Mouse (Mus musculus) erythroid progenitor cell, adult 5-6 weeks (primary cell): ENCODE data around the gene Gm43720. TPM values are rescaled to one million over a fixed set of nuclear protein-coding genes. Genes with fewer than 3 reads are reported as not detected.
A peak's percentile ranks its signal among the peaks of the same experiment; 100 is the strongest.

Source experiments
- ATAC-seq: replicated peaks from 2 replicates; pipeline ENCODE4 v1.8.0; 2016; ENCODE audit warnings: moderate number of reproducible peaks, mild to moderate bottlenecking, moderate TSS enrichment, inconsistent platforms; ENCODE audit not compliant: poor library complexity, low FRiP score, severe bottlenecking
- total RNA-seq, 2 experiments: library from RNA; stranded (forward) in 1 of 2; stranded (reverse) in 1 of 2; fragments of 150-400 nt in 1 of 2; fragments of 186-747, 209-891 nt in 1 of 2; gene quantifications; 2 replicates each; pipeline versions ENCODE4 v1.2.3 to v1.2.4; 2015 to 2017; ENCODE audit warnings: low replicate concordance in 2 of 2

Gm43720 gene
- total RNA-seq (2015; ENCODE audit: low replicate concordance) (not detected in 2 replicates), total RNA-seq (2017; ENCODE audit: low replicate concordance) (not detected in 2 replicates)

DNA sequence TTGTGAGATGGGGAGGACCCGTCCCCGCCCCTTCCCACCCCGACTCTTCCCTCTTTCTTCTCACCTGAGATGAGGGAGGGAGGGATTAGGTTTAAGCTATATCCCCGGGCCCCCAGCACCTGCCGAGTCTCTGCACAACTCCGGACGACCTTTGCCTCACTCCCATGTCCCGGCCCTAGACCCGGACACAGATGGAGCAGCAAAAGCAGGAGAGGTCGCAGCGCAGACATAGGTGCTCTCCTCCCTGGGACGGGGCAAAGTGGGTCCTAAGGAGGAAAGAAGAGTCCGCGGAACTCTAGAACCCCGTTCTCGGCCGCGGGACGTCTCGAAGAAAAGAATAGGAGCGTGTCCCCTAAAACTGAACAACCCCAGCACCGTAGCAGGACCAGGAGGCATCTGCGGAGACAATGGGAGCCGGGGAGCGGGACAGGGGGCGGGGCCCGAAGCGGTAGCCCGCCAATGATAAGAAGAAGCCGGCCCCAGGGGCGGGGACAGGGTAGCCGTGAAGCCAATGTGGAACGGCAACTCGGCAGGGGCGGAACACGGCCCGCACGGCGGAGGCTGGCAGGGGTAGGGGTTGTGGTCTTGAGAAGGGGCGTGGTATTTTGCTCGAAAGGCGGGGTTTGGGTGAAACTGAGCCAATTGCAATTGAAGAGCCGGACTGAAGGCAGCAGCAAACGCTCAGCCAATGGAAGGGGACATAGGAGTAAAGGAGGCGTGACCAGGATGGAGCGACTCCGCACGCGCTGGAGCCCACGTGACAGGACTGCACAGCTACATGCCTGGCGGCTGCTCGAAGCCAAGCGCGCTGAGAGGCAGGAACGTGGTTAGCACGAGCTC is at the start of gene Gm43720, which contains the start of the genes Gpc2 and Stag3:
Gene Gm43720, minus strand, starts transcription at position 374 of the 840 bp plus-strand sequence.
Gene Gpc2, minus strand, starts transcription at position 421 of the 840 bp plus-strand sequence.
Gene Stag3, plus strand, starts transcription at position 656 of the 840 bp plus-strand sequence.
- peak; percentile 97 for ATAC-seq

- ATAC-seq: no peak
Measured at GRCm38 (mm10) chr5:138312795-138313194, 33.0 kb upstream of the Gm43720 start.

DNA sequence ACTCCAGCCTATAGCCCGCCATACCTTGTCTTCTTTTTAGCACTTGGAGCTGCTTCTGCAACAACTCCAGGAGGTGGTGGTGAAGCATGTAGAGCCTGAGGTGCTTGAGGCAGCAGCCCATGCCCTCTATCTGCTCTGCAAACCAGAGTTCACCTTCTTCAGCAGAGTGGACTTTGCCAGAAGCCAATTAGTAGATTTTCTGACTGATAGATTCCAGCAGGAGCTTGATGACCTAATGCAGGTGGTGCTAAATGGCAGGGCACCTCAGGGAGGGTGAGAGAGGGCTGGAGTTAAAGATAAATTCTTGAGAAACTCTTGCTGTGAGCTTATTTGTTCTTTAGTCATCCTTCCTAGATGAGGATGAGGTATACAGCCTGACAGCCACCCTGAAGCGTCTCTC is 19.9 kb upstream of the Gm43720 start:
- no peak for ATAC-seq

- no peak for ATAC-seq
Measured at GRCm38 (mm10) chr5:138294158-138294557, 14.4 kb upstream of the Gm43720 start.

- no peak for ATAC-seq
Measured at GRCm38 (mm10) chr5:138291638-138292037, 11.9 kb upstream of the Gm43720 start.

- ATAC-seq: no peak
Measured at GRCm38 (mm10) chr5:138287861-138288260, 8.1 kb upstream of the Gm43720 start.

DNA sequence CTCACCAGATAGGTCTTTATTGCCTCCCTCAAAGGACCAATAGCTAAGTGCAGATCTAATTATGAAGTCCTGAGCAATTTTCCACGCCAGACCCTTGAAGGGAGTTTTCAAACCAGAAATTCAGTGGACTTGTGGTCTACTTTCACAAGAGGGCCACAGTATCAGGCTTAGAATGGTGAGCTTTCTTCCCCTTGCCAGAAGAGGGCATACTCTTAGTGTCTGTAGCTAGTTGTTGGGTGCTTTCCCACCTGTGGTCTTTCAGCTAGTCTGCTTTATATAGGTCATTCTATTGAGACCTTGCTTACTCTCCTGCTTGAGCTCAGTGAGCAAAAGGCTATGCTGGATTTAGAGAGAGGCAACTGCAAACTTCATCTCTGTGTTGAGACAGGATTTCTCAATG is 3.8 kb upstream of the Gm43720 start:
- no peak for ATAC-seq

DNA sequence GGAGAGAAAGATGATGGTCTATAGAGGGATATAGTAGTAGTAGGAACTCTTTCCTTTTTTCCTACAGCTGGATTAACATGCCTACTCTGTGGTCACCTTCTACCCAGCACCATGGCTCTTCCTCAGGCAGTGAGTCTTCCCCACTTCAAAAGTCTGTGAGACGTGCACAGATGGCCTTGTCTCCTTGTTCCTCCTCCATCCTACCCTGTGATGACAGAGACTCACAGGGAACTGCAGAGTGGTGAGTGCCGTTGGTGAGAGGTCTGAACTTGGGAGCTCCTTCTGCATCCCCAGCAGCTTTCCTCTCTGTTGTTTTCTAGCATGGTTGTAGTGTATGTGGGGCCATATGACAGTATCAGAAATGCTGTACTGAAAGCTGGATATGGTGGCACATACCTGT is 2.0 kb upstream of the Gm43720 start:
- no peak for ATAC-seq

DNA sequence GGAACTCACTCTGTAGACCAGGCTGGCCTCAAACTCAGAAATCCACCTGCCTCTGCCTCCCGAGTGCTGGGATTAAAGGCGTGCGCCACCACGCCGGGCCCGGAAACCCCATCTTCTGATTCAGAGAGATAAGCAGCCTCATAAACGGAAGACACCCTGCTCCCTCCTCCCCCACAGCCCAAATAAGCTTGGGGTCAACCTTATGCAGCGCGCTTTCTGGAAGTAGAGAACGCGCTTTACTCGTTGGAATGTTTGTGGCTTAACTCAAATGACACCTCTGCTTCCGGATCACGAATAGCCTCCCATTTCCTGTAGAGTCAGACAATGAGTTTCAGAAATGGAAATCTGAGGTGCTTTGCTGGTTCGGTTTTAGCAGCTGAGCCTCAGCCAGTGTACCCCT is 1.1 kb upstream of the Gm43720 start:
- no peak for ATAC-seq

DNA sequence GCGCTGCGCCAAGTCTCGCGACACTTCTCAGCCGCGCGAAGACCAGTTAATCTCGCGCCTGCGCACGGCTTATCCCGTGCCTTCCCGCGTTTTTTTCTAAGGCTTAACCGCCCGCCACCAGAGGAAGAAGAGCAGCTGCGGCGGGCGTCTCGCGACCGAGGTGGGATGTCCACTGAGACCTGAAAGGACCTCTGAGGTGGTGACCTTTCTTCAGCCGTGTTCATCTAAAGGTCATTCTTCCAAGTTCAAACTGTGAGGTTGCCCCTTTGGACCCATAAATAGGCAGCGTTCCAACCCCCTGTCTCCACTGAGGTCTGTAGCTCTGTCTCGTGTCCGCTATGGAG is 639 bp upstream of the Gm43720 start:
- no peak for ATAC-seq

- no peak for ATAC-seq
Measured at GRCm38 (mm10) chr5:138277994-138278393, 1.8 kb downstream of the Gm43720 start.

- no peak for ATAC-seq
Measured at GRCm38 (mm10) chr5:138275216-138276050, 4.3 kb downstream of the Gm43720 start.

GRCm38 (mm10) chr5:138274186-138274585 is 5.6 kb downstream of the Gm43720 start:
- no peak for ATAC-seq

DNA sequence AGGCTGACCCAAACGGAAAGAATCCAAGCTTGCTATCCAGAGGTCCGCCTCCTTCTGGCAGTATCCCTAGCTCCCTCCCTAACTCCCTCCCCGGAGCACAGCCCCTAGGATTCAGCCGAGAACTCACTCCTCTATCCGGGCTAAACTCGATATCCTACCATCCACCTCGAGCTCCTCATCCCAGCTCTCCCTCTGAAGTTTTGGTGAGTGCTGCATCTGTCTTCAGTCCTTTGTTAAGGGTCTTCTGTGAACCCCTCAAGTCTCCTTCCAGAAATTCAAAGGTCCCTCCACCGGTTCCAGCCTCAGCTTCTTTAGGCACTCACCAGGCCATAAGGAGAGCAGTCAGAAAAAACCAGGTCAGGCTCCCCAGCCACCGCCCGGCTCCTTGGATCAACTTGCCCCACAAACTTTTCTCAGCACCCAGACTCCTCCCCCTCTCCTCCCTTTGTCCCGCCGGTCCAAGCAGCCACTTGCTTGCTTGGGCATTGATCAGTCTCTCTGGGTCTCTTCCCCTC is 7.3 kb downstream of the Gm43720 start, which contains the start of gene Gal3st4:
Gene Gal3st4, minus strand, starts transcription at position 432 of the 515 bp plus-strand sequence.
- ATAC-seq: no peak

DNA sequence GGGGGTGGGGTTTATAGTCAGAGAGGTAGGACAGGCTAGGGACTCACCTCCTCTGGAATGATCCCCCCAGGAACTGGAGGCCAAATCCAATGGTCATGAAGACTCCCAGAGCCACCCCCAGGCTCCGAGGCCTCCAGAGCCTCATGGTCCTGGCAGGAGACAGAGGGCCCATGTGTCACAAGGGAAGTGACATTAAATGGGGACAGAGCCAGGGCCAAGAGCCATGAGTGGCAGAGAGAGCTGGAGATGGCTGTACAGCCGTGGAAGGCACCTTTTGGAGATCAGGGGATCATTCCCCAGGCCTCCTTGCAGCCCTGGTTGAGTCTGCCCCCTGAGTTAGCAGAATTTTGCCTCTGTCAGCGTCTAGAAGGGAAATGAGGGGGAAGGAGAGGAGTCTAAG is 8.5 kb downstream of the Gm43720 start:
- ATAC-seq: no peak

GRCm38 (mm10) chr5:138268980-138269379 is 10.8 kb downstream of the Gm43720 start:
- no peak for ATAC-seq

- ATAC-seq: no peak
Measured at GRCm38 (mm10) chr5:138267114-138267513, 12.6 kb downstream of the Gm43720 start.

DNA sequence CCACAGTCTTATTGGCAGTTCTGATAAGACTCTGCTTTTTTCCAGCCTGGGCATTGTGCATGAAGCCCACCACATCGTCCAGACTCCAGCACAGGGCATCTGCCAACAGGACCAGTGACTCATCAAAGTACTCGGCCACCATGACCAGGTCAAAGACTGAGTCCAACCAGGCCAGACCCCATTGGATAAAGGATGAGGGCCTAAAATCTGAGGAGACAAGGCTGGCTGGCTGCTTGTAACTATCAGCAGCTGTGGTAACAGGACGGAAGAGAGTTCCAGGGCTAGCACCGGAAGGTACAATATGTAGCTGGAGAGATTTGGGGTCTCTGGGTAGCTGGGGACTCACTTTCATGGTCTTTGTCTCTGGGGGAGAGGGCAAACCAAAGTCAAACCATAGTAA is 14.0 kb downstream of the Gm43720 start:
- ATAC-seq: no peak

GRCm38 (mm10) chr5:138264207-138264578 is 15.6 kb downstream of the Gm43720 start:
- 0 out of 2 replicates have a peak, but pooled peaks have one; percentile 9 for ATAC-seq
